Mouse (Mus musculus) retina, postnatal 1 day (tissue): ENCODE results near the gene Cox7b2.
"Not testable (repeated sequence)": the region's sequence is repeated elsewhere in the genome, so short reads cannot be mapped to it uniquely, and the experiment has no call there.

ENCODE experiments used
- DNase-seq: peaks from one replicate; pipeline ENCODE4 v3.0.0-alpha.2; 2012

Gene Cox7b2

GRCm38 (mm10) chr5:71548079-71548478, at the start of gene Cox7b2:
Gene Cox7b2, minus strand, starts transcription at chr5:71548205.
- DNase-seq = no peak

- no peak for DNase-seq
These were observed 47.3 kb upstream of the Cox7b2 start for GRCm38 (mm10) chr5:71595321-71595720.

GRCm38 (mm10) chr5:71593745-71594255, 45.8 kb upstream of the Cox7b2 start:
- DNase-seq = no peak

- DNase-seq = no peak
These were observed 23.7 kb upstream of the Cox7b2 start for GRCm38 (mm10) chr5:71571646-71572237.

GRCm38 (mm10) chr5:71545554-71545953, 2.5 kb downstream of the Cox7b2 start:
- peak; percentile 4 for DNase-seq

GRCm38 (mm10) chr5:71525486-71525885, 22.5 kb downstream of the Cox7b2 start:
- not testable (repeated sequence) for DNase-seq

GRCm38 (mm10) chr5:71502058-71502678, 45.8 kb downstream of the Cox7b2 start:
- DNase-seq = peak; percentile 78

- DNase-seq = peak; percentile 23
These were observed 52.4 kb downstream of the Cox7b2 start for GRCm38 (mm10) chr5:71495621-71496020.

GRCm38 (mm10) chr5:71456957-71457356, 91.0 kb downstream of the Cox7b2 start:
- no peak for DNase-seq

- no peak for DNase-seq
These were observed 107.8 kb downstream of the Cox7b2 start for GRCm38 (mm10) chr5:71440174-71440573.
